Mouse (Mus musculus) frontal cortex, postnatal 10 days (tissue): ENCODE measurements around the gene Cmss1.

Experiments used
- DNase-seq, 2 experiments: peaks; one replicate each; pipeline ENCODE4 v3.0.0; 2022; ENCODE audit warnings: low spot score in 2 of 2, mixed read lengths in 1 of 2

Cmss1 gene

DNA sequence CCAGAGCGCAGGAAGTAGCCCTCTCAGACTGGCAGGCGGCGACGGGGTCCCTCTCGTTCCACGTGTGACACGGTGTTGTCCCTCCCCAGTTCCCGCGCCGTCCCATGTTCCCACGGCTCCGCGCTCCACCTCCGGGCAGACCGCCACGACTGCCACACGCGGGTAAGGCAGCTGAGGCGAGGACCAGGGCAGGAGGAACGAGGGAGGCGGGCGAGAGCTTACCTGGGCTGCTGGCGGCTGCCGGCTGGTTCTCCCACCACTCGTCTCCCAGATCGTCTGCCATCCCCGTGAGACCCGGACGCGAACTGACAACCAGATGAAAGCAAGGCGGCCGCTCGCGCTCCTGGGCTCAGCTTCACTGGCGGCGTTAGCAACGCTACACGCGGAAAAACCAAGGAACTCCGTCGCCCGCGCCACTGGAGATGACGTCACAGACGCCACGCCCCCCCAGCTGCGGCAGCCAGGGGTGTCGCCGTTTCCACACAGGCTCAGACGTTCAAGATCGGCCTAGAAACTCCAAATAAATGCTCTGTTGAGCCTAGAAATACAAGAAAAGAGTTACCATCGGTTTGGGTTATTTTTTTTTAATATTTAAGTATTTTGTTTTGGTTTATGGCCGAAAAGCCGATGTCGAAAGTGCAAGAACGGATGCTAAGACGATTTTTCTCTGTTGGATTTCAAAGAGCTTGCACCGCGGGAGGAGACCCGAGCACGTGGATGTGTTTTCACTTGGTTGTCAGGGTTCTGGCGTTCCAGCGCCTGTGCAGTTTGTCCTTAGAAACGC lies at the start of gene Cmss1:
TSS of gene Cmss1 (minus strand) at position 421 of the 784 bp plus-strand sequence.
- peak; percentile 63 to 77 for DNase-seq

DNA sequence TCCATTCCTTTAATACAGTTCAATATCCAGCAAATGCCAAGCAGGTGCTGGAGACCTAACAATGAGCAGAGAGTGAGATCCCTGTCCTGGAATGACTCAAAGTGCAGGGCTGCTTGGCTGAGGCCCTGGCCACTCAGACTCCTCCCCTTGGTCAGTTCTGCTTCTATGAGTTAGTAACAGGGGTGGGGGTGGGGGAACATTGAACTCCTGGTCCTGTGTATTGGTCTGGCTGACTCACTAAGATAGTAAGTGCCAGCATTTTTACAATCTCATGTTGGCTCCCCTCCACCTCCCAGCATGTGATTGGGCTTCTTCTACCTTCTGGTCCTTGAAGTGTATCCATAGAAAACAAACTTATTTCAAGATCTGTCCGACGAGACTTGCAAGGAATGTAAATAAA lies 43.2 kb upstream of the Cmss1 start:
- DNase-seq: no peak

DNA sequence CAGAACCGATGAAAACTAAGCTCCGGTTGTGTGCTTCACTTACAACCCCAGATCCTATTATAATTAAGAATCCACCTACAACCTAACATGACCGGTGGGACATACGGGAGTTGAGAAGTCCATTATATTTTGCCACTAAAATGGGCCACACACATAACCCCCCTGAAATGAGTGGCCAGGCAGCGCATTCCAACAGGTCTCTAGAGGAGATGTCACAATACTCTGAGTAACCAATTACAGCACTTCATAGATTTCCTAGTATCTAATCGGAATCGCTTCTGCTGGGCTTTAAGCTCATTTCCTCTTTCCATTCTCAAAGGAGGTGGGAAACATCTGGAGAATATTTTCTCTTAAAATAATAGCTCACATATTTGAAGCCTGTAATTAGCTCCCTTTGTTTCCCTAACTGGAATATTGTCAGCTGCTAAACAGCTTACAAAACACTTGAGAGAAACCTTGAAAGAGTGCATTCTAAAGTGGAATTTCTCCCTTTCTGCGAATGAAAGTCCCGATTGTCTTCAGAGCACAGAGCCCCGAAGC lies 34.8 kb upstream of the Cmss1 start:
- DNase-seq: no peak

DNA sequence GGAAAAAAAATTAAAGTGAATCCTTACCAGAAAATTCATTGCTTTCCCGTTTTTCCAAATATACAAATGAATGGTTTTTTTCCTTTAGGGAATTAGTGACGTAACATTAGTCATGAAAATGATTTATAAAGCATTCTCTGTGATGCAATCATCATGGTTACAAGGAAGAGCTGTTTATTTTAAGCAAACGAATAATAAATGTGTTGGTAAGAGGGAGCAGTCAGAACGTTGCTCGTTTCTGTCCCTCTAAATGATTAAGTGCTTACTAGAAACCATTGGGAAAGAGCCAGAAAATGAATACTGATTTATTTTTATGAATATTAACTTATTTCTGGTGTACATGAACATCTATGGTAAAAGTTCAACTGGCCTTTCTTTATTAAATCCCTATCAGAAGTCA lies 28.1 kb upstream of the Cmss1 start:
- DNase-seq: no peak

DNA sequence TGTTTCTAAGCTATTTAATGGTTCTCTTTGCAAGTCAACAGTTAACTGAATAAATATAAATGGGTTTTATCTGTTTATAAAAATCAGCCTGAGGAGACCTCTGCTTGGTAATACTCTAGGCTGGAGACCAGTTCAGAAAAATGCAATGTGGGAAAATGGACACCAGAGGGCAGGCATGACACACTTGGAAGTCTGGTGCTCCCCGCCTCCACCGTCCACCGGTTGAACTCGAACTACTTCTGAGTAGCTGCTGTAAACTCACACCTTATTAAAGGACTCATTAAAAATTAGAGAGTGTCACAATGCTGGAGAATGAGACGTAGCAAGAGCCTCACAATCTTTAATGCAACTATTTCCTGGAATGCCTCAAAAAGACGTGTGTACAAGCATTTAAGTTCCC lies 27.5 kb upstream of the Cmss1 start:
- peak; percentile 40 to 73 for DNase-seq

DNA sequence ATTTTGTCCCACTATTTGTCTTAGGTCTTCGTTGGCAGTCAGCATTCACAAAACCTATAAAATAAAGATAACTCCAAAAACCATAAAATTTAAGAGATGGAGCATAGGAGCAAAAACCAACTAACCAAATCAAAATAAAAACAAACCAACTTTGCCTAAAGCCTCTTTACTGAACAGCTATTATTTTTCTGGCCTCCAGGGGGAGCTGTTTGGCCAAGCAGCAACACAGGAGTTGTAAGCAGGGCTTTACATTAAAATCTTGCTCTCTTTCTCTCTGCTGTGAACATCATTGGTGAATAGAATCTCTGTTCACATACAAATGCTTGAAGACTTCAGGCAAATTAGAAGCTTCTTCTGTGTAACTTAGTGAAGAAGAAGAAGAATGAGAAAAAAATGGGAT lies 5.1 kb upstream of the Cmss1 start:
- no peak for DNase-seq

DNA sequence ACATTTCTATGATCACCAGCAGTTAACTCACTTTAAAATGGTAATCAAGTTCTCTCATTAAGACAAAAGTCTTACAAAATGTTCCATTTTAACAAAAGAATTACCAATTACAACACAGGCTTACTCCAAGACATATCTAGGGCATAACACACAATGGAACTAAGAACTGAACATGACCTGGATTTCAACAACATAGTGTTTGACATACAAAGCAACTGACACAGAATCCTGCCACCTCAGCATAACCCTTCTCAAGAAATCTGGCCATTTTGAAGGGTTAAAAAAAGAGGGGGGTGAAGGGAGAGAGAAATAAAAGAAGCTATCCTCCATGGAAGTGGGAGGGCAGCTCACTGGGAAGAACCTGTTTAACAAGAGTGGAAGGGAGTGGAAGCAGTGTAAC lies 5.6 kb downstream of the Cmss1 start:
- no peak for DNase-seq

DNA sequence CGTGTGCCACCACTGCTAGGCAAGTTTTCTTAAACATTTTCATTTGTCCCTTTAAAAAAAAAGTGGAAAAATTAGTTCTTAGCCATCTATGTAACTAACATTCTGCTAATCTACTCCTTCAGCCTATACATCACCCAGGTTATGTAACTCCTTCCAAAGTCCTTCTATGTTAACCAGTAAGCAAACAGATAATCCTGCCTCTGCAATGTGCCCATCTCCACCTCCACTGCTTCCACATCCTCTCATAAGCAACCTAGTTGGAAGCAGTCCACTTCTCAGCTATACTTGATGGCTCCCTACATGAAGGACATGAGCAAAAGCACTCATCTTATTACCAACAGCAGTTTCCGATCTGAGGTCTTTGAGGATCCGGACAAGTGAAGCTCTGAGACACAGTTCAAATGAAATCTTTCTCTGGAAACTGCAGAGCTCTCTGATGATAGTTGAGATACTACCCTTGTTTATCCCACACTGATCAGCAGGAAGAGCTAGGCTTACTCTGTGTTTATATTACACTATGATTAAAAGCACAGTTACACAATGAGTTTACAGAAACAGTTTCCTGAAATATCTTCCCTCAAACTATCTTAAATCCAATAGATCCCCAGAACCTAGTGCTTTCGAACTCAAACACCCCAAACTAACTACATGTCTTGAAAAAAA lies 9.2 kb downstream of the Cmss1 start:
- DNase-seq: no peak

DNA sequence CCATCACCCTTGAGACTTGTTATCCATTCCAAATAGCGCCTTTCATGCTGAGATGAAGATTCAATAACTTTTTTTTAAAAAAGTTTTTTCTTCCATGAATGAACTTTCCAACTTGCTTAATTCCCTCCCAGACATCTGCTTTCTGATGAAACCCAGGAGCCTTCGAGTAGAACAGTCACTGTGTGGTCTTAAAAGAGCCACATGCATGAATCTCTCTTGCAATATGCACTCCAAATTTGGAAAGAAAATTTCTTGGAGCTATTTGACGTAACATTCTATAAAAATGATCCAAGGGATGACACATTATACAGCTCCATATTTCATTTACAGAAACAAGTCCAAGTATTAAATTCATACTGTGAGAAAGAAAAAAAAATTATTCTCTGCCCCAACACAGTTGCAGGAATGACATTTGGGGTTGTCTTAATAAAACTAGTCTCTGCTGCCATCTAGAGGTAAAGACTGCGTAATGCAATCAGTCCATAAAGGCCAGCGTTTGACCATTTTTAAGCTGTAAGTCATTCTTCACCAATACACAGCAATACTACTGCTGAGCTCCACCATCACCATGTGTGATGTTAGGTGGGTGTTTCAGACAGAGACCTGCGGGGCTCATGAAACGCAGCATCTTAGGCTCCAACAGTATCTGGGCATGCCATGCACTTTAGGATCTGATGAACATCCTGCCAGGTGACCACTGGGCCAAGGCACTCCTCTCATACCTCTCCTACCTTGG lies 13.1 kb downstream of the Cmss1 start:
- peak in 1 of 2 experiments; percentile 11 for DNase-seq

DNA sequence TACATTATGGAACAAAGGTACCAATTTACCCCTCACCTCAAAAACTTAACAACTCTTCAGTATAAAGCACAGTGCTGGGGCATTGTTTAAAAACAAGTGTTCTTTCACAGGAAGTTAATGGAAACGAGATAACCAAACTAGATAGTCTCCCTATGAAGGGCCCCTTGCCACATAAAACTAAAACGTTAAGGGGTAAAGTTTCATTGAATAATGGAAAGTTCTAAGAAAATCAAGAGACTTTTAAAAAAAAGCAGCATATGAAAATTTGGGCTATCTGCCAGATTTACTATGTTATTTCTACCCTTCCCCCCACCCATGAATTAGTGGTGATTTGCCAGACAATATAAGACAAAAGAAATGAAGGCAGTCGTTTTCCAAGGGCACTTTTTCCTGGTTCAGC lies 21.5 kb downstream of the Cmss1 start:
- no peak for DNase-seq

DNA sequence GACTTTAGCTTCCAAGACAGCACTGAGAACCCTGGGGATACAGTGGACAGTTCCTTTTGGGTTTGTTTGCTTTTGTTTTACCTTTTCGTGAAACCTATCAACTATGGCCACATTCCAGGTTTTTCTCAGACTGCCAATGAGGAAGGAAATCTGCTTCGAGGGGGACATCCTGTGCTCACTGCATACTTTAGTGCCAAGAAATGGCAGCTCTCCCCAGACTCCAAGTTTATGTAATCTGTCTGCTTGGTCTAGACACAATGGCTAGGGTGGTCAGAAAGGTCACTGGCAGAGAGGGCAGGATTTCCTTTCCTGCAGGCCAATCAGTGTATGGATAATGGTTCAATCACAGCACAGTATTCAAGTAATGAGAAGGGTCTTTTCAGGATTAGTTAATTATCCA lies 24.7 kb downstream of the Cmss1 start:
- DNase-seq: no peak

DNA sequence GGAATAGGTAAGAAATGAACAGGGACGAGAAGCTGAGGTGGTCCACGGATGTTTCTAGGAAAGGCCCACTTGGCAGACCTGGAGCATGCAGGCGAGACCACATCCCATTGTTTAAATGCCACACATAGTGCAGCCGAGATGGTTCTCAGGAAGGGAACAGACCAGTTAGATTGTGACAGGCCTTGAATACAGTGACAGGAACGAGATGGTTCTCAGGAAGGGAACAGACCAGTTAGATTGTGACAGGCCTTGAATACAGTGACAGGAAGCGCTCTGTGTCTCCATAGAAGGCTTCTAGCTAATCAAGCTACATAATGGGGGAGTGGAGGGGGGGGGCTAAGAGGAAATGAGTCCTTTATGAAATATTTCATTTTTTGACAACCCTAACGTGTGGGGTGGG lies 26.6 kb downstream of the Cmss1 start:
- DNase-seq: no peak

DNA sequence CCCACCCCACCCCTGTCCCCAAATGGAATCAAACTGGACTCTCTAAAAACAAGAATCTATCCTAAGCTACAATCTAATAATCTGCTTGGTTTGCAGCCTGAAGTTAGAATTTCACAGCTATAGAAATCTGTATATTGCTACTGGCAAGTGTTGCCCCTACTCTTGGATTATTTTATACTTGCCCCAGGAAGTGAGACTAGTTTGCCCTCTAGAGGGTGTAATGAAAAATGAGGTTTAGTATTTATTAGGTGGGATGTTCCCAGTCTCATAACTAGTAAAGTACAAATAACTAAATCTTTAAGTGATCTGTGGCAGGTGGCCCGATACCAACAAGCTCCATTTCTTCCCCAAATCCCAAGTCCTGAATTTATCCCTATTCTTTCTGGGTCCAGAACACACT lies 29.1 kb downstream of the Cmss1 start:
- DNase-seq: no peak

DNA sequence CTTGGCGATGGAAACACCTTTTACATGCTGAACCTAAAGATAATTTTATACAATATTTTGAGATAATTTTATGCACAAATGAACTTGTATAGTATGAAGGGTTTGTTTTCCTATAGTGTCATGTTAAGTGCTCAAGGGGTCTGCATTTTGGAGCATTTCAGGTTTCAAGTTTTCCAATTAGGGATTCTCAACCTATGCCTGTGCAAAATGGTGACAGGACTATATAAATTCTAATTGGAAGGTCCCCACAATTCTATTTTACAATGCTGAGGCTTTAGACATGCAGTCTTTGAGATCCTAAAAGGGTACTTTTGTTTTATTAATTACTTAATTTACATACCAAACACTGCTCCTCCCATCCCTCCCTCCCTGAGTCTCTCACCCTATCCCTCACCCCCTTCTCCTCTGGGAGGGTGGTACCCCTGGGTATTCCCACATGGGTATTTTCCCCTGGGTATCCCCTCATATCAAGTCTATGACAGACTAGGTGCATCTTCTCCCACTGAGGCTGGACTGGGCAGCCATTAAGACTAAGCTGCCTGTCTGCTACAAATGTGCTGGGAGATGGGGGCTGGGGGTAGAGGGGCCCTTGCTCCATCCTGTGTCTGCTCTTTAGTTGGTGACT lies 30.8 kb downstream of the Cmss1 start:
- DNase-seq: no peak

DNA sequence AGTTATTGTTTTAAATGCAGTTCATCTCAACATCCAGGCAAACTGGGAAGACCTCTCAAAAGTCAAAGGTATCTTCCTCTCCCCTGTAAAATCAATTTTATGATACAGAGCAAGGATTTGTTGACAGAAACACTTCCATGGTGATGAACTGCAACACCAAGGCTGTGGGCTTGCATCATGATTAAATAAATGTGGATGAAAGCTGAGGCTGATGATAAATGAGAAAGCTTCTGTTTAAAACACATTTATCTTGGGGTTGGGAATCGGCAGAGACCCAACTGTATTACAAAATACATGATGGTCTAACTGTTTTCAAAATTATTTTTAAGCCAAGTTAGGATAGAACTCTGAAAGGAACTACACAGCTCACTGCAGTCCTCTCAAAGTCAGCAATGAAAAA lies 32.8 kb downstream of the Cmss1 start:
- DNase-seq: no peak

DNA sequence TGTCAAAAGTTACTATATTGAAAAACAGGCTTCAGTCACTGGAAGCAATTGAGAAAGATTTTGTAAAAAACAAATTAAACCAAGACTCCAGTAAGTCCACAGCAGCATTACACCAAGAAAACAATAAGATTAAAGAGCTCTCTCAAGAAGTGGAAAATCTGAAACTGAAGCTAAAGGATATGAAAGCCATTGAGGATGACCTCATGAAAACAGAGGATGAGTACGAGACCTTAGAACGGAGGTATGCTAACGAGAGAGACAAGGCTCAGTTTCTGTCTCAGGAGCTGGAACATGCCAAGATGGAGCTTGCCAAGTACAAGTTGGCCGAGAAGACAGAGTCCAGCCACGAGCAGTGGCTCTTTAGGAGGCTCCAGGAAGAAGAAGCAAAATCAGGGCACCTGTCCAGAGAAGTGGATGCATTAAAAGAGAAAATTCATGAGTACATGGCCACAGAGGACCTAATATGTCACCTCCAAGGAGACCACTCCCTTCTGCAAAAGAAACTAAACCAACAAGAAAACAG lies 35.8 kb downstream of the Cmss1 start:
- no peak for DNase-seq

DNA sequence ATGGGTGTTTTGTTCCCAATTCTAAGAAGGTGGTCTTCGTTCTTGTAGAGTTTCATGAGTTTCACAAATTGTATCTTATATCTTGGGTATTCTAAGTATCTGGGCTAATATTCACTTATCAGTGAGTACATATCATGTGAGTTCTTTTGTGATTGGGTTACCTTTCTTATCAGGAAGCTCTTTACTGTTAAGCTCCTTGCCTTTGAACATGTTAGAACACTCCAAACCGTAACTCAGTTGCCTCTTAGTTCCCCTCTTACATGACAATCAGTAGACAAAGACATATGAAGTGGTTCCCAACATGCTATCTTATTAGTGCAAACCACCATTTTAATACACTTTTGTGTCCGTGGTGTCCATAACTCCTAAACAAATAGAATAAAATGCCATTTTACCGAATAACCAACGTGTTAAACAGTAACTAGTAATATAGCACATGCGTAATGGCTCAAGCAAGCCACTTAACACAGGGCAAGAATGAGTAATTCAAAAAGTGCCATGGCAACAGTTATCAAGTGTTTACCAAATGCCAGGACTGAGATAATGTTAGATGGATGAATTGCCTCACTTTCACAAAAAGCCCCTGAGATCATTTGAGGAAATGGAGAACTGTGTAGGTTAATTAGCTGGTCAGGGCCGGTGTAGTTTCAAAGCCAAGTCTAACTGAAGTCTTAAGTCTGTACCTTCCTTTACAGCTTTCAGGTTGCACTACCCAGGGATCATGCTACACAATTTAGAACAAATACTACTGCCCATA lies 37.8 kb downstream of the Cmss1 start:
- no peak for DNase-seq

DNA sequence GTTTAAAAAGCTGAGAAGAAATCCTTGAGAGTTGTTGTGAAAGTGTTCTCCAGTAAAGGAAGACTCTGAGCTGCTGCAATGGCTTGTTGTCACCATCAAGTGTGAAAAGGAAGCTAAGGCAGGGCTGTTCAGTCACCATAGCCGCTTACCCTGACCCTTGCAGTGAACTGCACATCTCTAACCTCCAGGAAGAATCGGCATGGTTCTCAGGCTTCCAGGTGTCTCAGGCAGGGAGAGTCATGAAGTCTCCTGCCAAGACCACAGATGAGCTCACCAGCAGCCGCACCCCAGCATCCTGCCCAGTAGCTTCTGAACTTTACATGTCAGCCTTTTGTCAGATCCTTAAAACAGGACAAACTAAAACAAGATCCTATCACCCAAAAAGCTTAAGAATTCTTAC lies 40.4 kb downstream of the Cmss1 start:
- no peak for DNase-seq

DNA sequence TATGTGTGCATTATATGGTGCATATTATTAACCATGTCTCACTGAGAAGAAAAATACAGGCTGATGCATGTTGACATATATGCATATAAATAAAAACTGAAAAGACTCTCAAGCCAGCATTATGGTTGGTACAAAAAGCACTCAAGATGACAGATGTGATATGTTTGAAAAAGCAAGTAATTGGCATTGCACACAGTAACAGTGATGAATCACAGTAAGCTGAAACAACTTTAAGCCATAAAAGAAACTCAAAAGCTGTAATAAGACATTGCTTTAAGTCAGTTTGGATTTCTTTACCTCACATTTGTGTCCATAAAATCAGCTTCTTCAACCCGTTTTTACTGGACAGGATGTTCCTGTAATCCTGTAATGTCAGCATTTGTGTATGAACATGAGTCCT lies 41.9 kb downstream of the Cmss1 start:
- DNase-seq: no peak

DNA sequence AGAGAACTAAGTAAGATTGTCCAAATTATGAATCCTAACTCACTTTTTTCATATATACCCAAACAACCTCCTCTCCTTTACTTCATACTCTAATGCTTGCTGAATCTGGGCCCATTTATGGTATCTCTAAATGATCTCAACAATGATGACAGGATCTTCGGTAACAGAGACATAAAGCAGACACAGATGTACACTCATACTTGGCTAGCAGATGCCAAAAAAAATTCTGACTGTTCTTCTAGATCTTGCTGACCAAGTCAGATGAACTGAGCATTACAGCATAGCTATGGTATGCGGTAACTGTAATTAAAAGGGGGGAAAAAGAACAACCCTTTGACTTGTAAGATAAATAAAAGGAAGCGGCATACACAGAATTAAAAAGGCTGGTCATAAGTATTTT lies 43.2 kb downstream of the Cmss1 start:
- DNase-seq: no peak

DNA sequence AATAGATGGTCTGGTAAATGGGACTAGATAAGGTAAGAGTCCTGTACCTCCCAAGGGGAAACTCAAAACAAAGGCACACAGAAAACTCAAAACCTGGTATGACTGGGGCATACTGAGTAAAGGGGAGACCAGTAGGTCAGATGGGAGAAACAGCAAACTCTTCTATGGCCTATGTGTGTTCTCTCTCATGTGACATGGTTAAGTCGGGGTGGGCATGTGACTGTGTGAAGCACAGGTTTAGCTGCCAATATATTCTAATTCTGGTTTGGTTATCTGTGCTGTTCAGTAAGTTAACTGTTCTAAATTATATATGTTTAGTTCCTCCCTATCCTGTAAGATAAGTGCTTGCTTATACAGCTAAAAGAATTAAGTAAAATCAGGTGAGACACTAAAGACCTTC lies 46.5 kb downstream of the Cmss1 start:
- no peak for DNase-seq
